Mouse (Mus musculus) Patski (cell line): ENCODE data around the gene Siglece. TPM values are rescaled to one million over a fixed set of nuclear protein-coding genes. Genes with fewer than 3 reads are reported as not detected.
"Not testable (repeated sequence)": the region's sequence is repeated elsewhere in the genome, so short reads cannot be mapped to it uniquely, and the experiment has no call there.

ENCODE experiments used
- ATAC-seq: fragments of 100-300 bp; one replicate; pipeline ENCODE4 v1.8.0; 2021
- CTCF ChIA-PET: fragments of 350-600 bp; sonication (Branson Sonifier 250); formaldehyde crosslinking; loops from one replicate; lab custom pipeline; 2022; ENCODE audit warnings: inconsistent platforms; lab: Charles Lee
- POLR2A ChIA-PET: fragments of 350-600 bp; sonication (Branson Sonifier 250); formaldehyde crosslinking; loops from one replicate; lab custom pipeline; 2022; ENCODE audit warnings: antibody characterized with exemption, inconsistent platforms; lab: Charles Lee
- DNase-seq: peaks from one replicate; pipeline ENCODE4 v3.0.0-alpha.2; 2011; ENCODE audit warnings: low read depth, low spot score
- H3K27me3 ChIP-seq: fragments of 371-371 bp; one replicate; pipeline ENCODE4 v1.5.1; 2021
- CTCF ChIP-seq: fragments of 100-300 bp; IDR thresholded peaks from one replicate; pipeline ENCODE4 v1.5.1; 2021
- in situ Hi-C: fragments of 300-500 bp; cut with MboI; formaldehyde crosslinking; loops from 3 replicates; pipeline ENCODE4 v1.11.1; 2018; ENCODE audit warnings: low pct_unique_long_range_greater_than_20kb, mixed read lengths
- polyA plus RNA-seq: library from polyadenylated mRNA; unstranded; gene quantifications from one replicate; pipeline ENCODE4 v1.2.3, GENCODE M21; 2021

Gene Siglece
- 0.17 TPM for polyA plus RNA-seq

GRCm38 (mm10) chr7:43660002-43660401, at the start of gene Siglece:
TSS of gene Siglece (minus strand) at chr7:43660161.
- no peak for TF ChIP-seq CTCF
- in situ Hi-C loops: no loop called here
- ChIA-PET POLR2A (no interaction called here), CTCF (no interaction called here)
- peaks cover 6% of the 10 kb centered on the region for H3K27me3 ChIP-seq
- ATAC-seq: no peak
- DNase-seq: no peak

- POLR2A ChIA-PET: no interaction called here
- CTCF ChIA-PET: no interaction called here
- DNase-seq (no peak), ATAC-seq (no peak)
- TF ChIP-seq CTCF: no peak
- in situ Hi-C loops: no loop called here
- H3K27me3 ChIP-seq: peaks cover 4% of the 10 kb centered on the region
These were observed 30.2 kb upstream of the Siglece start, which contains the start of gene Klk14 for GRCm38 (mm10) chr7:43690118-43690517. TSS of gene Klk14 (plus strand) at chr7:43690418.

GRCm38 (mm10) chr7:43685088-43685487, 25.1 kb upstream of the Siglece start:
- in situ Hi-C loops: no loop called here
- no peak for TF ChIP-seq CTCF
- H3K27me3 ChIP-seq: no peaks in the 10 kb centered on the region
- ChIA-PET CTCF (no interaction called here), POLR2A (no interaction called here)
- DNase-seq: no peak
- no peak for ATAC-seq

- peak; percentile 18 for TF ChIP-seq CTCF
- DNase-seq, ATAC-seq, H3K27me3 ChIP-seq, POLR2A ChIA-PET: not testable (repeated sequence)
- in situ Hi-C loops: loop anchor here (5.0 kb wide), 1 partner anchor 210 kb away; no protein-coding TSS in a partner anchor
- CTCF ChIA-PET: interaction anchor here (0.6 kb wide), 1 partner anchor 25 kb away, joined by 3 read pairs; no protein-coding TSS in a partner anchor
These were observed 22.6 kb upstream of the Siglece start for GRCm38 (mm10) chr7:43682511-43682910.

GRCm38 (mm10) chr7:43680960-43681359, 21.0 kb upstream of the Siglece start:
- POLR2A ChIA-PET: interaction anchor here (0.6 kb wide), 1 partner anchor 26 kb away, joined by 3 read pairs; no protein-coding TSS in a partner anchor
- no peaks in the 10 kb centered on the region for H3K27me3 ChIP-seq
- no peak for DNase-seq
- in situ Hi-C loops: loop anchor here (5.0 kb wide), 1 partner anchor 211 kb away; no protein-coding TSS in a partner anchor
- peak; percentile 83 for TF ChIP-seq CTCF
- CTCF ChIA-PET: interaction anchor here (1.0 to 1.5 kb wide), 4 partner anchors 10 to 214 kb away, joined by 3 to 5 read pairs (median 3); no protein-coding TSS in a partner anchor
- peak; percentile 83 for ATAC-seq

- DNase-seq (no peak), ATAC-seq (no peak)
- no peaks in the 10 kb centered on the region for H3K27me3 ChIP-seq
- in situ Hi-C loops: loop anchor here (10.0 kb wide), 1 partner anchor 374 kb away; no protein-coding TSS in a partner anchor
- ChIA-PET CTCF (no interaction called here), POLR2A (no interaction called here)
- TF ChIP-seq CTCF: peak; percentile 76
These were observed 18.6 kb upstream of the Siglece start for GRCm38 (mm10) chr7:43678517-43678916.

- TF ChIP-seq CTCF: no peak
- in situ Hi-C loops: loop anchor here (10.0 kb wide), 1 partner anchor 370 kb away; no protein-coding TSS in a partner anchor
- DNase-seq (no peak), ATAC-seq (no peak)
- ChIA-PET CTCF (no interaction called here), POLR2A (no interaction called here)
- H3K27me3 ChIP-seq: no peaks in the 10 kb centered on the region
These were observed 15.1 kb upstream of the Siglece start for GRCm38 (mm10) chr7:43675091-43675490.

- DNase-seq: no peak
- no peak for TF ChIP-seq CTCF
These were observed 12.8 kb upstream of the Siglece start for GRCm38 (mm10) chr7:43672581-43673260.

GRCm38 (mm10) chr7:43671809-43672580, 12.0 kb upstream of the Siglece start, which contains the start of gene Ctu1:
TSS of gene Ctu1 (plus strand) at chr7:43672016.
- in situ Hi-C loops: loop anchor here (5.0 to 10.0 kb wide), 2 partner anchors 90 to 367 kb away; no protein-coding TSS in a partner anchor
- DNase-seq (peak; percentile 63), ATAC-seq (peak; percentile 99)

More at GRCm38 (mm10) chr7:43672581-43673260, 12.8 kb upstream of the Siglece start:
- H3K27me3 ChIP-seq: no peaks in the 10 kb centered on the region
- in situ Hi-C loops: loop anchor here (5.0 to 10.0 kb wide), 2 partner anchors 90 to 368 kb away; no protein-coding TSS in a partner anchor
- ChIA-PET POLR2A (no interaction called here), CTCF (no interaction called here)
- ATAC-seq: peak; percentile 5

GRCm38 (mm10) chr7:43671064-43671808, 11.3 kb upstream of the Siglece start:
- no peak for ATAC-seq
- H3K27me3 ChIP-seq: no peaks in the 10 kb centered on the region
- in situ Hi-C loops: loop anchor here (5.0 to 10.0 kb wide), 2 partner anchors 89 to 366 kb away; no protein-coding TSS in a partner anchor
- ChIA-PET CTCF (interaction anchor here (0.7 kb wide), 1 partner anchor 33 kb away, joined by 4 read pairs; no protein-coding TSS in a partner anchor), POLR2A (interaction anchor here (0.6 kb wide), 1 partner anchor 87 kb away, joined by 3 read pairs; no protein-coding TSS in a partner anchor)
- DNase-seq: no peak
- no peak for TF ChIP-seq CTCF

More at GRCm38 (mm10) chr7:43671809-43672580, 12.0 kb upstream of the Siglece start, which contains the start of gene Ctu1:
- CTCF ChIA-PET: no interaction called here
- TF ChIP-seq CTCF: no peak
- H3K27me3 ChIP-seq: no peaks in the 10 kb centered on the region
- POLR2A ChIA-PET: no interaction called here
